Mouse (Mus musculus) limb, embryonic 14.5 days (tissue): ENCODE results near the gene Ost4. TPM values are rescaled to one million over a fixed set of nuclear protein-coding genes. Genes with fewer than 3 reads are reported as not detected.

Source experiments
- ATAC-seq: fragments of 200-750 bp; cut with Nextera tagmentation; 2 replicates; pipeline ENCODE4 v1.8.0; 2017; ENCODE audit warnings: low read depth, moderate number of reproducible peaks, moderate TSS enrichment; ENCODE audit not compliant: low FRiP score
- DNase-seq: peaks from one replicate; pipeline ENCODE4 v3.0.0-alpha.2; 2015; ENCODE audit warnings: low spot score
- H3K27ac ChIP-seq: fragments of 300-500 bp; sonication (generic); replicated peaks from 2 replicates; pipeline ENCODE4 v1.5.1; 2014; ENCODE audit warnings: low read depth, mild to moderate bottlenecking, low read length, moderate library complexity, mixed read lengths
- H3K27me3 ChIP-seq: fragments of 300-500 bp; sonication (generic); 2 replicates; pipeline ENCODE4 v1.6.1; 2014; ENCODE audit warnings: low read length, mixed read lengths; ENCODE audit not compliant: control insufficient read depth, insufficient read depth
- H3K36me3 ChIP-seq: fragments of 300-500 bp; sonication (generic); 2 replicates; pipeline ENCODE4 v1.6.1; 2014; ENCODE audit warnings: mild to moderate bottlenecking, low read length, moderate library complexity, mixed read lengths; ENCODE audit not compliant: control insufficient read depth, insufficient read depth
- H3K4me1 ChIP-seq: fragments of 300-500 bp; sonication (generic); 2 replicates; pipeline ENCODE4 v1.6.1; 2014; ENCODE audit warnings: antibody characterized with exemption, low read length, mixed read lengths; ENCODE audit not compliant: control insufficient read depth, insufficient read depth
- H3K4me2 ChIP-seq: fragments of 300-500 bp; sonication (generic); replicated peaks from 2 replicates; pipeline ENCODE4 v1.6.1; 2014; ENCODE audit warnings: low read depth, mild to moderate bottlenecking, low read length, moderate library complexity; ENCODE audit not compliant: severe bottlenecking
- H3K4me3 ChIP-seq: fragments of 300-500 bp; sonication (generic); replicated peaks from 2 replicates; pipeline ENCODE4 v1.5.1; 2014; ENCODE audit warnings: low read length
- H3K9ac ChIP-seq: fragments of 300-500 bp; sonication (generic); 2 replicates; pipeline ENCODE4 v1.6.1; 2014; ENCODE audit warnings: mild to moderate bottlenecking, low read depth, low read length, moderate library complexity; ENCODE audit not compliant: severe bottlenecking
- H3K9me3 ChIP-seq: fragments of 300-500 bp; sonication (generic); 2 replicates; pipeline ENCODE4 v1.6.1; 2016; ENCODE audit warnings: low read length; ENCODE audit not compliant: control insufficient read depth
- POLR2A ChIP-seq: fragments of 200-500 bp; IDR thresholded peaks from 2 replicates; pipeline ENCODE4 v1.8.0; 2012; ENCODE audit warnings: inconsistent platforms, mild to moderate bottlenecking, moderate library complexity, borderline replicate concordance; ENCODE audit not compliant: insufficient read depth, insufficient read length; ENCODE audit errors: extremely low read depth
- WGBS: fragments of 180-500 bp; shearing (Covaris S2); extraction: QIAGEN DNeasy Blood & Tissue Kit; methylation state at CpG from one replicate; pipeline ENCODE4 v1.1.7; 2014; 5-methylcytosine and 5-hydroxymethylcytosine counted together
- polyA plus RNA-seq, 2 experiments: library from polyadenylated mRNA; depleted of rRNA in 1 of 2; stranded (reverse) in 1 of 2; unstranded in 1 of 2; fragments of >200 nt; fragmentation: Nextera tagmentation in 1 of 2; extraction: Ambion mirVana in 1 of 2; gene quantifications; 2 replicates each; pipeline versions ENCODE4 v1.2.1 to v1.2.3; 2012 to 2014

Ost4 gene
- polyA plus RNA-seq, 2 experiments, result 364 to 567 TPM

- H3K36me3 ChIP-seq, result peaks cover 45% of the 10 kb centered on the region
- TF ChIP-seq POLR2A, result no peak
- peak overlapping the region; percentile 71; the same call in 1 of the 2 replicates for H3K9ac ChIP-seq
- no peaks in the 10 kb centered on the region for H3K9me3 ChIP-seq
- H3K4me2 ChIP-seq, result peak overlapping the region; percentile 91
- DNase-seq, result peak; percentile 97
- peaks cover 36% of the 10 kb centered on the region for H3K4me1 ChIP-seq
- H3K27ac ChIP-seq, result peak overlapping the region; percentile 97; the same call in 1 of the 2 replicates
- H3K4me3 ChIP-seq, result peak overlapping the region; percentile 62
- H3K27me3 ChIP-seq, result no peaks in the 10 kb centered on the region
- 8% methylated on average over 7 of the region's 7 CpGs for WGBS
- peak; percentile 31; the same call in 1 of the 2 replicates for ATAC-seq
Observed at GRCm38 (mm10) chr5:30915974-30916433, 8.4 kb upstream of the Ost4 start.

DNA sequence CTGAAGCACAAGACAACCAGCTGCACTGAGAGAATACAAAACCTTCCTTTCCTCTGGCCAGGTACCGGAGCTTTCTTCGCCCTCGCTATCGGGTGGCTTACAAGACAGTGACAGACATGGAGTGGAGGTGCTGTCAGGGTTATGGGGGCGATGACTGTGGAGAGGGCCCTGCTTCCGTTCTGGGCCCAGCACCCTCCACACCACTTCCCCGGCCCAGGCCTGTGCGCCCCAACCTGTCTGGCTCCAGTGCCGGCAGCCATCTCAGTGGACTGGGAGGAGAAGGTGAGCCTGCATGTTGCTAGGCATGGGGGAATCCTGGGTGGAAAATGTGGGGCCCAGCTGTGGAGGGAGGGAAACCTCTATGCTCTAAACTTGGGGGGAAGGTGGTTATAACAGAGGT is 7.9 kb upstream of the Ost4 start:
- peak overlapping the region; percentile 97 for H3K27ac ChIP-seq
- WGBS, result 26% methylated on average over 9 of the region's 9 CpGs
- H3K27me3 ChIP-seq, result no peaks in the 10 kb centered on the region
- peak overlapping the region; percentile 91 for H3K4me2 ChIP-seq
- H3K4me3 ChIP-seq, result peak overlapping the region; percentile 62
- H3K9ac ChIP-seq, result peak overlapping the region; percentile 71
- no peak for TF ChIP-seq POLR2A
- DNase-seq (no peak), ATAC-seq (0 out of 2 replicates have a peak, but pooled peaks have one; percentile 2)
- no peaks in the 10 kb centered on the region for H3K9me3 ChIP-seq
- H3K4me1 ChIP-seq, result peaks cover 42% of the 10 kb centered on the region
- H3K36me3 ChIP-seq, result peaks cover 40% of the 10 kb centered on the region

DNA sequence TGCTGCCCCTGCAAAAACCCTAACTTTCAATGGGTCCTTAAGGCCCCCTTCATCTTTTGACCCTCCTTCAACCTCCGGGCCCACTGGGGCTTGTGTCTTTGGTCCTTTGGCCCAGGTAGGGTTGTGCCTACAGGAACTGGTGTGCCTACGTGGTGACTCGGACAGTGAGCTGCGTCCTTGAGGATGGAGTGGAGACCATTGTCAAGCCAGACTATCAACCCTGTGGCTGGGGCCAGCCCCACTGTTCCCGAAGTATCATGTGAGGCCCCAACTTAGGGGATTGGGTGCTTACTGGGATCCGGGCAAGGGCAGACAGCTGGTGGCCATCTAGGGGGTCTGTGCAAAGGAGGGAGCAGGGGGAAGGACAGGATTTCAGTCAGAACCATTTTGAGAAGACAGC is 7.3 kb upstream of the Ost4 start:
- Histone ChIP-seq H3K4me2 (peak overlapping the region; percentile 91), H3K36me3 (peaks cover 34% of the 10 kb centered on the region), H3K27me3 (no peaks in the 10 kb centered on the region), H3K27ac (peak overlapping the region; percentile 97), H3K4me3 (peak overlapping the region; percentile 62), H3K9ac (peak overlapping the region; percentile 71), H3K4me1 (peaks cover 47% of the 10 kb centered on the region), H3K9me3 (no peaks in the 10 kb centered on the region)
- 33% methylated on average over 6 of the region's 6 CpGs for WGBS
- DNase-seq, result no peak
- TF ChIP-seq POLR2A, result no peak
- ATAC-seq, result no peak

GRCm38 (mm10) chr5:30914101-30914635 is 6.6 kb upstream of the Ost4 start:
- H3K27me3 ChIP-seq, result no peaks in the 10 kb centered on the region
- no peak for TF ChIP-seq POLR2A
- DNase-seq, result no peak

DNA sequence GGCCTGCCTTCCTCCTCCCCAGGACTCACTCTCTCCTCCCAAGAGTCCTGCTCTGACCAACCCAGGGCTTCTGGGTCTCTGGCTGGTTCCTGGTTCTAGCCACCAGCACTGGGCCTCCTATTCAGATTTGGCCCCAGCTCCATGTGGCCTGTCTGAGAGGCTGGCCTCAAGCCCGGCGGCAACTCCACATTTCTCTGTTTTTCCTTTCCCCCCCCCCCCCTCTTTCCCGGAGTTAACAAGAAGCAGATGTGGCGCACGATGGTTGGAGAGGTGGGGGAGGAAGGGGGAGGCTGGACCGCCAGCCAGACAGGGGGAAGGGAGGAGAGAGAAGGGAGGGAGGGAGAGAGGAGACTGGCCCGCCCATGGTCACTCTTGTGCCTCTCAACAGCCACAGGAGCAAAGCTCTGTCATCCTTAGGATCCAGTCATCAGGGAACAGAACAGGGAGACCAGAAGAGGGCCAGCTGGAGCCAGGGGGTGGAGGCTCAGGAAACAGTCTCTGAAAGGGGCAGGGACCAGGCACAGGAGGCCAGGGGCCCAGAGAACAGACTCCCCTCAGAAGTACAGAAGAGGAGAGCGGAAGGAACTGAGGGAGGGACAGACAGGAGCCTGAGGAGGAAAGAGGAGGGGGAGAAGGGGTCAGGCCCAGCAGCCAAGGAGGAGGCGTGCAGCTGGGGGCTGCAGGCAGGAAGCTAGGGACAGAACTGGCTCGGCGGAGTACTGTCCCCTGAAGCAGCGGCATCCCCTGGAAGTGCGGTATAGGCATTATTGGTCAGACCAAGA is 5.7 kb upstream of the Ost4 start, which contains the start of gene Emilin1:
Emilin1 (plus strand) TSS at position 343 of the 782 bp plus-strand sequence.
- Histone ChIP-seq H3K4me1 (peaks cover 60% of the 10 kb centered on the region), H3K27ac (peak within 1 kb of the TSS; percentile 97), H3K9ac (peak within 1 kb of the TSS; percentile 71), H3K36me3 (peaks cover 18% of the 10 kb centered on the region), H3K9me3 (no peaks in the 10 kb centered on the region), H3K4me3 (peak within 1 kb of the TSS; percentile 62), H3K27me3 (no peaks in the 10 kb centered on the region), H3K4me2 (peak within 1 kb of the TSS; percentile 91)
- TF ChIP-seq POLR2A, result peak; percentile 26; the same call in 1 of the 2 replicates
- 9% methylated on average over 10 of the region's 13 CpGs for WGBS
- DNase-seq, result peak; percentile 91
- peak; percentile 85 for ATAC-seq

More at GRCm38 (mm10) chr5:30914101-30914635, 6.6 kb upstream of the Ost4 start:
- Histone ChIP-seq H3K36me3 (peaks cover 27% of the 10 kb centered on the region), H3K9me3 (no peaks in the 10 kb centered on the region), H3K4me2 (peak overlapping the region; percentile 91), H3K9ac (peak overlapping the region; percentile 71), H3K4me3 (peak overlapping the region; percentile 62), H3K4me1 (peaks cover 53% of the 10 kb centered on the region), H3K27ac (peak overlapping the region; percentile 97)
- 26% methylated on average over 5 of the region's 7 CpGs for WGBS
- no peak for ATAC-seq
